Mouse (Mus musculus) heart, postnatal 0 days (tissue): ENCODE measurements around the gene Ctcf. TPM values are rescaled to one million over a fixed set of nuclear protein-coding genes. Genes with fewer than 3 reads are reported as not detected.
A peak's percentile ranks its signal among the peaks of the same experiment; 100 is the strongest.

Experiments
- ATAC-seq: fragments of 200-750 bp; cut with Nextera tagmentation; 2 replicates; pipeline ENCODE4 v1.8.0; 2017; ENCODE audit warnings: low read depth, moderate number of reproducible peaks, moderate library complexity; ENCODE audit not compliant: insufficient read depth
- DNase-seq: peaks from one replicate; pipeline ENCODE4 v3.0.0-alpha.2; 2016; ENCODE audit warnings: low spot score
- H3K27ac ChIP-seq: fragments of 300-500 bp; sonication (generic); 2 replicates; pipeline ENCODE4 v1.5.1; 2014; ENCODE audit warnings: low read depth, mild to moderate bottlenecking
- H3K27me3 ChIP-seq: fragments of 300-500 bp; sonication (generic); 2 replicates; pipeline ENCODE4 v1.6.1; 2014; ENCODE audit warnings: low read length, mixed read lengths; ENCODE audit not compliant: control insufficient read depth, insufficient read depth
- H3K36me3 ChIP-seq: fragments of 300-500 bp; sonication (generic); replicated peaks from 2 replicates; pipeline ENCODE4 v1.6.1; 2014; ENCODE audit warnings: low read length, mixed read lengths; ENCODE audit not compliant: control insufficient read depth, insufficient read depth
- H3K4me1 ChIP-seq: fragments of 300-500 bp; sonication (generic); 2 replicates; pipeline ENCODE4 v1.6.1; 2014; ENCODE audit warnings: antibody characterized with exemption; ENCODE audit not compliant: control insufficient read depth, insufficient read depth
- H3K4me2 ChIP-seq: fragments of 300-500 bp; sonication (generic); 2 replicates; pipeline ENCODE4 v1.6.1; 2014; ENCODE audit warnings: low read depth, mild to moderate bottlenecking, low read length, moderate library complexity
- H3K4me3 ChIP-seq: fragments of 300-500 bp; sonication (generic); 2 replicates; pipeline ENCODE4 v1.5.1; 2014; ENCODE audit warnings: low read depth, low read length
- H3K9ac ChIP-seq: fragments of 300-500 bp; sonication (generic); replicated peaks from 2 replicates; pipeline ENCODE4 v1.6.1; 2014; ENCODE audit warnings: low read depth, low read length, mixed read lengths
- H3K9me3 ChIP-seq: fragments of 300-500 bp; sonication (generic); replicated peaks from 2 replicates; pipeline ENCODE4 v1.6.1; 2016; ENCODE audit warnings: low read length; ENCODE audit not compliant: control insufficient read depth
- CTCF ChIP-seq: IDR thresholded peaks from 2 replicates; pipeline ENCODE4 v1.5.1; 2016; ENCODE audit warnings: antibody characterized with exemption, control low read depth, low read depth
- EP300 ChIP-seq: IDR thresholded peaks from 2 replicates; pipeline ENCODE4 v1.6.1; 2016; ENCODE audit warnings: antibody characterized with exemption, low read depth
- WGBS: fragments of 180-500 bp; shearing (Covaris S2); extraction: QIAGEN DNeasy Blood & Tissue Kit; methylation state at CpG from one replicate; pipeline ENCODE4 v1.1.7; 2014; 5-methylcytosine and 5-hydroxymethylcytosine counted together
- polyA plus RNA-seq: library from polyadenylated mRNA; unstranded; fragments of >200 nt; fragmentation: Nextera tagmentation; extraction: Ambion mirVana; gene quantifications from 2 replicates; pipeline ENCODE4 v1.2.1, GENCODE M21; 2015
- total RNA-seq: library from RNA; depleted of rRNA; stranded (reverse); fragments of >200 nt; gene quantifications from 2 replicates; pipeline ENCODE4 v1.2.3, GENCODE M21; 2014; ENCODE audit warnings: low replicate concordance

Ctcf gene
- total and polyA plus RNA-seq, 2 experiments from 2014 or later, result 13.7 to 42.0 TPM

GRCm38 (mm10) chr8:105648929-105649328 lies 12.6 kb downstream of the Ctcf start:
- no peak for TF ChIP-seq EP300
- no peak for TF ChIP-seq CTCF
- Histone ChIP-seq H3K27me3 (no peaks in the 10 kb centered on the region), H3K9ac (no peak overlapping the region), H3K4me3 (no peak overlapping the region), H3K36me3 (peaks cover 32% of the 10 kb centered on the region), H3K9me3 (no peaks in the 10 kb centered on the region), H3K4me1 (no peaks in the 10 kb centered on the region), H3K27ac (no peak overlapping the region), H3K4me2 (no peak overlapping the region)
- ATAC-seq (no peak), DNase-seq (no peak)
- WGBS, result 97% methylated on average over 1 of the region's 1 CpGs

- ATAC-seq (no peak), DNase-seq (no peak)
- Histone ChIP-seq H3K27me3 (no peaks in the 10 kb centered on the region), H3K4me1 (no peaks in the 10 kb centered on the region), H3K4me2 (no peak overlapping the region), H3K4me3 (no peak overlapping the region), H3K9ac (no peak overlapping the region), H3K27ac (no peak overlapping the region), H3K36me3 (peaks cover 19% of the 10 kb centered on the region; the same call in 1 of the 2 replicates), H3K9me3 (no peaks in the 10 kb centered on the region)
- TF ChIP-seq CTCF, result no peak
- no peak for TF ChIP-seq EP300
These were observed 21.3 kb downstream of the Ctcf start for GRCm38 (mm10) chr8:105657641-105658040.

- Histone ChIP-seq H3K4me3 (no peak overlapping the region), H3K27me3 (no peaks in the 10 kb centered on the region), H3K9ac (no peak overlapping the region), H3K27ac (no peak overlapping the region), H3K4me1 (no peaks in the 10 kb centered on the region), H3K9me3 (no peaks in the 10 kb centered on the region), H3K36me3 (peaks cover 27% of the 10 kb centered on the region), H3K4me2 (no peak overlapping the region)
- TF ChIP-seq CTCF, result peak; percentile 53
- TF ChIP-seq EP300, result no peak
- DNase-seq, result peak; percentile 69
- ATAC-seq, result no peak
- WGBS, result 61% methylated on average over 3 of the region's 3 CpGs
These were observed 24.8 kb downstream of the Ctcf start for GRCm38 (mm10) chr8:105661167-105661566.

- H3K9ac ChIP-seq, result no peak overlapping the region
- DNase-seq (no peak), ATAC-seq (no peak)
- H3K4me1 ChIP-seq, result no peaks in the 10 kb centered on the region
- no peak overlapping the region for H3K4me2 ChIP-seq
- no peak overlapping the region for H3K4me3 ChIP-seq
- no peaks in the 10 kb centered on the region for H3K27me3 ChIP-seq
- H3K36me3 ChIP-seq, result peaks cover 93% of the 10 kb centered on the region
- H3K27ac ChIP-seq, result no peak overlapping the region
- TF ChIP-seq CTCF (no peak), EP300 (no peak)
- 75% methylated on average over 1 of the region's 1 CpGs for WGBS
- no peaks in the 10 kb centered on the region for H3K9me3 ChIP-seq
These were observed 41.5 kb downstream of the Ctcf start for GRCm38 (mm10) chr8:105677891-105678290.

GRCm38 (mm10) chr8:105685325-105685724 lies 49.0 kb downstream of the Ctcf start:
- no peak overlapping the region for H3K9ac ChIP-seq
- peak overlapping the region; percentile 43 for H3K4me2 ChIP-seq
- H3K27me3 ChIP-seq, result 0 out of 2 replicates have a peak, but pooled peaks cover 5% of the 10 kb centered on the region
- H3K27ac ChIP-seq, result peak overlapping the region; percentile 22; the same call in 1 of the 2 replicates
- ATAC-seq, result no peak
- H3K9me3 ChIP-seq, result no peaks in the 10 kb centered on the region
- TF ChIP-seq CTCF, result no peak
- TF ChIP-seq EP300, result no peak
- no peak overlapping the region for H3K4me3 ChIP-seq
- WGBS, result 74% methylated on average over 7 of the region's 7 CpGs
- no peak for DNase-seq
- peaks cover 40% of the 10 kb centered on the region for H3K36me3 ChIP-seq
- H3K4me1 ChIP-seq, result no peaks in the 10 kb centered on the region

- ATAC-seq (peak; percentile 71), DNase-seq (no peak)
- no peak within 1 kb of the TSS; the same call in 1 of the 2 replicates for H3K9ac ChIP-seq
- TF ChIP-seq EP300, result no peak
- peak; percentile 65 for TF ChIP-seq CTCF
- no peaks in the 10 kb centered on the region for H3K9me3 ChIP-seq
- WGBS, result 10% methylated on average over 26 of the region's 26 CpGs
- H3K27me3 ChIP-seq, result 0 out of 2 replicates have a peak, but pooled peaks cover 5% of the 10 kb centered on the region
- peak within 1 kb of the TSS; percentile 43 for H3K4me2 ChIP-seq
- H3K4me1 ChIP-seq, result no peaks in the 10 kb centered on the region
- peak within 1 kb of the TSS; percentile 22 for H3K4me3 ChIP-seq
- peaks cover 35% of the 10 kb centered on the region for H3K36me3 ChIP-seq
- H3K27ac ChIP-seq, result peak within 1 kb of the TSS; percentile 22; the same call in 1 of the 2 replicates
These were observed 49.5 kb downstream of the Ctcf start, which contains the start of gene Carmil2 for GRCm38 (mm10) chr8:105685796-105686308. Carmil2 (plus strand) TSS chr8:105686274.
